Mouse (Mus musculus) splenic B cell, adult 2 months (primary cell): ENCODE measurements around the gene Rpusd3.

Experiments used
- DNase-seq: peaks from one replicate; pipeline ENCODE4 v3.0.0-alpha.2; 2011; ENCODE audit warnings: low read depth, low spot score
- H3K27me3 ChIP-seq: 2 replicates; pipeline ENCODE4 v1.6.1; 2012; ENCODE audit warnings: mild to moderate bottlenecking, low read length, moderate library complexity, mixed read lengths; ENCODE audit not compliant: control insufficient read depth, poor library complexity, insufficient read depth, severe bottlenecking
- H3K36me3 ChIP-seq: 2 replicates; pipeline ENCODE4 v1.6.1; 2012; ENCODE audit warnings: mild to moderate bottlenecking, low read length, moderate library complexity, mixed read lengths; ENCODE audit not compliant: control insufficient read depth, poor library complexity, insufficient read depth, severe bottlenecking

The Rpusd3 gene

GRCm38 (mm10) chr6:113419199-113419587 lies at the start of gene Rpusd3:
Rpusd3 (minus strand) TSS chr6:113419340.
- H3K27me3 ChIP-seq = no peaks in the 10 kb centered on the region
- peak; percentile 100 for DNase-seq
- no peaks in the 10 kb centered on the region for H3K36me3 ChIP-seq

GRCm38 (mm10) chr6:113468512-113468911 lies 49.4 kb upstream of the Rpusd3 start:
- no peak for DNase-seq
- H3K36me3 ChIP-seq = no peaks in the 10 kb centered on the region
- no peaks in the 10 kb centered on the region for H3K27me3 ChIP-seq

GRCm38 (mm10) chr6:113465602-113466001 lies 46.5 kb upstream of the Rpusd3 start:
- no peaks in the 10 kb centered on the region for H3K27me3 ChIP-seq
- no peaks in the 10 kb centered on the region for H3K36me3 ChIP-seq
- DNase-seq = no peak

GRCm38 (mm10) chr6:113464040-113464439 lies 44.9 kb upstream of the Rpusd3 start:
- Histone ChIP-seq H3K36me3 (no peaks in the 10 kb centered on the region), H3K27me3 (no peaks in the 10 kb centered on the region)
- no peak for DNase-seq

GRCm38 (mm10) chr6:113458635-113459034 lies 39.5 kb upstream of the Rpusd3 start:
- no peak for DNase-seq
- H3K36me3 ChIP-seq = no peaks in the 10 kb centered on the region
- H3K27me3 ChIP-seq = no peaks in the 10 kb centered on the region

GRCm38 (mm10) chr6:113457952-113458534 lies 38.9 kb upstream of the Rpusd3 start, which contains the start of gene Il17re:
Il17re (plus strand) TSS chr6:113458484.
- no peak for DNase-seq
- Histone ChIP-seq H3K36me3 (no peaks in the 10 kb centered on the region), H3K27me3 (no peaks in the 10 kb centered on the region)

GRCm38 (mm10) chr6:113455007-113455406 lies 35.9 kb upstream of the Rpusd3 start:
- Histone ChIP-seq H3K36me3 (no peaks in the 10 kb centered on the region), H3K27me3 (no peaks in the 10 kb centered on the region)
- DNase-seq = no peak

- peaks cover 2% of the 10 kb centered on the region; the same call in 1 of the 2 replicates for H3K36me3 ChIP-seq
- no peak for DNase-seq
- no peaks in the 10 kb centered on the region for H3K27me3 ChIP-seq
Measured at GRCm38 (mm10) chr6:113451839-113452238, 32.7 kb upstream of the Rpusd3 start.

GRCm38 (mm10) chr6:113447639-113448038 lies 28.5 kb upstream of the Rpusd3 start:
- Histone ChIP-seq H3K27me3 (no peaks in the 10 kb centered on the region), H3K36me3 (peaks cover 2% of the 10 kb centered on the region; the same call in 1 of the 2 replicates)
- no peak for DNase-seq

- Histone ChIP-seq H3K27me3 (no peaks in the 10 kb centered on the region), H3K36me3 (peaks cover 2% of the 10 kb centered on the region; the same call in 1 of the 2 replicates)
- no peak for DNase-seq
Measured at GRCm38 (mm10) chr6:113444207-113444965, 25.2 kb upstream of the Rpusd3 start.

GRCm38 (mm10) chr6:113443091-113443490 lies 24.0 kb upstream of the Rpusd3 start:
- DNase-seq = peak; percentile 50

GRCm38 (mm10) chr6:113442442-113443090 lies 23.4 kb upstream of the Rpusd3 start, which contains the start of gene Jagn1:
Jagn1 (plus strand) TSS chr6:113442569.
- H3K36me3 ChIP-seq = peaks cover under 1% of the 10 kb centered on the region; the same call in 1 of the 2 replicates
- no peaks in the 10 kb centered on the region for H3K27me3 ChIP-seq
- DNase-seq = peak; percentile 93

More at GRCm38 (mm10) chr6:113443091-113443490, 24.0 kb upstream of the Rpusd3 start:
- Histone ChIP-seq H3K27me3 (no peaks in the 10 kb centered on the region), H3K36me3 (peaks cover 2% of the 10 kb centered on the region; the same call in 1 of the 2 replicates)

- Histone ChIP-seq H3K27me3 (no peaks in the 10 kb centered on the region), H3K36me3 (no peaks in the 10 kb centered on the region; the same call in 1 of the 2 replicates)
- DNase-seq = no peak
Measured at GRCm38 (mm10) chr6:113442087-113442441, 22.9 kb upstream of the Rpusd3 start.

GRCm38 (mm10) chr6:113441147-113441680 lies 22.1 kb upstream of the Rpusd3 start:
- DNase-seq = peak; percentile 91
- Histone ChIP-seq H3K27me3 (no peaks in the 10 kb centered on the region), H3K36me3 (no peaks in the 10 kb centered on the region)

GRCm38 (mm10) chr6:113440686-113441085 lies 21.5 kb upstream of the Rpusd3 start:
- H3K27me3 ChIP-seq = no peaks in the 10 kb centered on the region
- no peaks in the 10 kb centered on the region for H3K36me3 ChIP-seq
- no peak for DNase-seq
